Mouse (Mus musculus): Measurements from ENCODE around the gene Lgals4. TPM values are rescaled to one million over a fixed set of nuclear protein-coding genes. Genes with fewer than 3 reads are reported as not detected.
A peak's percentile ranks its signal among the peaks of the same experiment; 100 is the strongest.

Gene Lgals4
- 5.6 and 8.2 TPM in 2 replicates for polyA plus RNA-seq (2015; fragmentation: Nextera tagmentation; extraction: Ambion mirVana)

DNA sequence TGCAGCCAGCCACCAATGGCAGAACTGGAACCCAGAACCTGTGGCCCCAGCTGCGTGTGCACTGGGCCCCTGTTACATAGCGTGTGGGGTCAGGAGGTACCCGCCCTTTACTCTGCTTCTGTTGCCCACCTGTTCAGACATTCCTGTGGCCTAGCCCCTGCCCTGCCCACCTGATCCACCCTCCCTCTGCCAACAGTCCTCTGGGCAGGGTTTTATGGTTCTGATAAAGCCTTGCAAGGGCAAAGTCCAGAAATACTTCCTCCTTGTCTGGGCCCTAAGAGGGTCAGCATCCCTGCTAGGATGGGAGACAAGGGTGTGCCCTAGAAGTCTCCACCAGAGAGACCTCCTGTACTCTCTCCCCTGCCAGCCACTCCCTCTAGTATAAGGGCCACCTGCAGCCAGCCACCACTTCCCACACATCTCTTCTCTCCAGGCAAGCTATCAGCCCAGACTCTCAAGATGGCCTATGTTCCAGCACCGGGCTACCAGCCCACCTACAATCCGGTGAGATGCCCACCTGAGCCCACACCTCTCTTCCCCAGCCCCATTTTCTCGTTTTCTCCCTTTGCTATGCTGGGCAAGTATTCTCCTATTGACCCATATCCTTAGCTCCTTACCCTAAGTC lies at the start of gene Lgals4:
Gene Lgals4 (plus strand): TSS at position 132 of the 625 bp plus-strand sequence.
- Histone ChIP-seq H3K36me3 (replicated peaks) (0 out of 2 replicates have a peak, but pooled peaks cover 16% of the 10 kb centered on the region), H3K4me2 (no peak within 1 kb of the TSS), H3K4me3 (no peak within 1 kb of the TSS), H3K9me3 (no peaks in the 10 kb centered on the region), H3K27me3 (replicated peaks) (no peaks in the 10 kb centered on the region), H3K4me1 (no peaks in the 10 kb centered on the region), H3K9ac (no peak within 1 kb of the TSS), H3K27ac (no peak within 1 kb of the TSS)
- WGBS, result 80% methylated on average over 6 of the region's 6 CpGs
- no peak for ATAC-seq (replicated peaks)

DNA sequence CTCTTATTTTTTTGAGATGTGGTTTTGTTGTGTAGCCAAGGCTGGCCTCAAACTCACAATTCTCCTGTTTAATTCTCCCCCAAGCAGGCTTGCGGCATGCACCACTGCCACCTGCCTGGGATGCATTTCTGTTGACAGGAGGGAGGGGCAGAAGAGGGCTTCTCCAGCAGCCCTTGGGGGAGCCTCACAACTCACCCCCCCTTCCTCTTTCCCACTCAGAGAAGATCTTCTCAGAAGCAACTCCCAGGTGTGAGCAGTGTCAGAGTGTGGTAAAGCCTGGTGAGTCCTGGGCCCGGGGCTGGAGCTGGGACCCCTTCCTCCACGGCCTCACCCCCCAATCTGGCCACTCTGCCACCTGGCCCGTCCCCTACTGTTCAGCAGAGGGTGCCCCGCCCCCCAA lies 48.5 kb upstream of the Lgals4 start:
- Histone ChIP-seq H3K36me3 (replicated peaks) (peaks cover 4% of the 10 kb centered on the region; the same call in 1 of the 2 replicates), H3K4me3 (no peak overlapping the region), H3K27ac (no peak overlapping the region), H3K9ac (no peak overlapping the region), H3K9me3 (no peaks in the 10 kb centered on the region), H3K4me1 (peaks cover 3% of the 10 kb centered on the region; the same call in 1 of the 2 replicates), H3K4me2 (no peak overlapping the region), H3K27me3 (replicated peaks) (no peaks in the 10 kb centered on the region)
- ATAC-seq (replicated peaks), result no peak
- WGBS, result 82% methylated on average over 5 of the region's 5 CpGs

DNA sequence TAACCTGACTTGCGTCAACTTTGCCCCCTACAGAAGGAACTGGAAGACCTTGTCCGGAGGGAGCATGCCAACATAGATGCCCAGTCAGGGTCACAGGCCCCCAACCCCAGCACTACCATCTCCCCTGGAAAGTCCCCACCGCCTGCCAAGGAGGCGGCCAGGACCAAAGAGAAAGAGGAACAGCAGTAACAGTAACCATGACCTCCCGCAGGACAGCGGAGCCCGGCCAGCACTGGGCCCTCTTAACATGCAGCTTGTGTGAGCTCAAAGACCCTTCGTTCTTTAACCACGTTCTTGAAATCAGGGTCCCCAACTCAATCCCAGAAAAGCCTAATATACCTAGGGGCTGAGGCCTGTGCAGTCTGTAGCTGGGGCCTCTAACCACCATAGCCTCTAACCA lies 45.8 kb upstream of the Lgals4 start:
- Histone ChIP-seq H3K9ac (no peak overlapping the region), H3K27me3 (replicated peaks) (no peaks in the 10 kb centered on the region), H3K36me3 (replicated peaks) (peaks cover 3% of the 10 kb centered on the region; the same call in 1 of the 2 replicates), H3K4me3 (no peak overlapping the region), H3K9me3 (no peaks in the 10 kb centered on the region), H3K27ac (no peak overlapping the region), H3K4me2 (no peak overlapping the region), H3K4me1 (no peaks in the 10 kb centered on the region)
- 94% methylated on average over 9 of the region's 9 CpGs for WGBS
- ATAC-seq (replicated peaks), result no peak

DNA sequence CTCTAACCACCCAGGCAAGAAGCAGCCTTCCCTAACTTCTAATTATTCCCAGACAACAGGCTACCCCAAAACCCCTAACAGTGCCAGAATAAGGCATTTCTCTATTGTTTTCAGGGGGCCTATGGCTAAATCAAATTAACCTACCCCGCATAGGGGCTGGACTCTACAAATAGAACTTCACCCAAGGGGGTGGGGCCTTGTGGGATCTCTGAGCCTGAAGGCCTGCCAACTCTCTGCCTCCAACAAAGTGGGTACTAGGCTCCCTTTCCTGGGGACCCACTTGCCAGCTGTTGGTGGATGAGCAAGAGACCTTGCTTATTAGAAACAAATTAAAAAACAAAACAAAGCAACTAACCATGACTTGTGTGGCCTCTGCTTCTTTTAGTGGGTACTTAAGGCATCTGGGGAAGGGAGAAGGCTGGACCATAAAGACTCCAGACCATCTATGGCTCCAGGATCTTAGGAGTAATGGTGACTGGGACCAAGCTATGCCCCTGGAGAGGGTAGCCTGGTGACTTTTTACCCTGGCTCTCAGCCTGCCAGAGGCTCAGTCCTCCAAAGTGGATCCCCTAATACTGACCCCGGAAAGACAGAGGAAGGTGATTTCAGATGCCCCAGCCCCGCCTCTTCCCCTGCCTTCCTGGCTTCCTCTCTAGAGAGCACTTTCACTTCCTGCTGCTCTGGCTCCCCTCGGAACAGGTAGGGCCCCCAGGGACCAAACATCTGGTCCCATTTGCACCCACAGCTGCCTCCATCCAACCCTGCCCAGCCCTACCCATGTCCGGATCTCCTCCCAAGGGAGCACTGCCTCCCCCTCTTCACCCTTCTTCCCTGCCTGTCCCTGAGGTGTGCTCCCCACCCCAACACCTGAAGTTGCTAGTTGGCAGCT lies 45.1 kb upstream of the Lgals4 start, which contains the start of gene Rinl:
Gene Rinl (plus strand): TSS at position 663 of the 889 bp plus-strand sequence.
- H3K9ac ChIP-seq, result no peak within 1 kb of the TSS
- H3K4me2 ChIP-seq, result no peak within 1 kb of the TSS
- no peaks in the 10 kb centered on the region for H3K27me3 ChIP-seq (replicated peaks)
- H3K36me3 ChIP-seq (replicated peaks), result no peaks in the 10 kb centered on the region; the same call in 1 of the 2 replicates
- 69% methylated on average over 5 of the region's 5 CpGs for WGBS
- no peaks in the 10 kb centered on the region for H3K9me3 ChIP-seq
- no peak within 1 kb of the TSS for H3K27ac ChIP-seq
- H3K4me3 ChIP-seq, result no peak within 1 kb of the TSS
- no peaks in the 10 kb centered on the region for H3K4me1 ChIP-seq
- ATAC-seq (replicated peaks), result no peak

DNA sequence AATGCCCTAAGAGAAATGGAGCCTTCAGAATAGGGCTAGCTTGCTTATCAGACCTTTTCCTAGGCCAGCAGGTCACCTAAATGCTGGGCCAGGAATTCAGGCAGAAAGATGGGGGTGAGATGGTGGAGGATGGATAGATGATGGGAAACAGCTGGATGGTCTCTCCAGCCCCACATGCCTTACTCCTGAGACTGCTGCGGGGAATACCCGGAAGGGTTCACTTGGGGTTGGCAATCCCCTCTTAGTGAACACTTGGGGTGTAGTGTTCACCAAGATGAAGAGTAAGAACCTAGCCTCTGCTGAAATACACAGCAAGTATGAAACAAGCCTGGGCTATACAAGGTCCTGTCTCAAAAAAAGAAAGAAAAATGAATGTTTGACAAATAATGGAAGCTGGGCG lies 44.4 kb upstream of the Lgals4 start:
- H3K4me2 ChIP-seq, result no peak overlapping the region
- no peaks in the 10 kb centered on the region for H3K27me3 ChIP-seq (replicated peaks)
- ATAC-seq (replicated peaks), result no peak
- WGBS, result 85% methylated on average over 3 of the region's 3 CpGs
- H3K4me1 ChIP-seq, result no peaks in the 10 kb centered on the region
- H3K9me3 ChIP-seq, result no peaks in the 10 kb centered on the region
- no peak overlapping the region for H3K4me3 ChIP-seq
- no peak overlapping the region for H3K9ac ChIP-seq
- no peak overlapping the region for H3K27ac ChIP-seq
- H3K36me3 ChIP-seq (replicated peaks), result no peaks in the 10 kb centered on the region; the same call in 1 of the 2 replicates

DNA sequence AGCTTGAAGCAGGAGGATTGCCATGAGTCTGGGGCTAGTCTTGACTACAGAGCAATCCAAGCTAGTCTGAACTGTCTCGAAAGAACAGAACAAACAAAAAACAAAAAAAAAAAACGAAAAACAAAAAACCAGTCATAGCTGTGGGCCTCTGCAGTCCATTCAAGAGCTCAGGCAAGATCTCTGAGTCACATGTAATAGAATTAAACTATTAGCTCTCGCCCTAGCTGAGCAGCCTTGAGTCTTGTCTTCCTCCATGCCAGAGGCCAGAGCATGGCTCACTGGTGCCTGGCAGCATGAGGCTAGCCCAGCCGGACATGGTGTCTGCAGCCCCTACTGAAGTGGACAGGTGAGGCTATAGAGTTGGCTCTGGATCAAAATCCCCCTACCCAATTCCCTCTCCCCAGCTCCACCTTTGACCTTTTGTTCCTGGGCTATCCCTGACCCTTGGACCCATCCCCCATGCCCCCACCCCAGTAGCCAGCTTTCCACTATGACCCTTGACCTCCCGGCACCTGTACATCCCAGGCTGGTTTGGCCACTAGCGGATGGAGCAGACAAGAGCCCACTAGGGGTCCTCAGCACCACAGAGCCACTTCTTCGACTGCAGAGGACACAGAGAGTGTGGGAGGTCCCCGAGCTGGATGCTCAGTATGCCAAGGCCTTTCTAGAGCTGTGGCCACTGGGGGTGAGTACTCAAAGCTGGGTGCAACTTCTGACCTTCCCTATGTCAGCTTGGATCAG lies 43.4 kb upstream of the Lgals4 start:
- WGBS, result 45% methylated on average over 8 of the region's 8 CpGs
- no peaks in the 10 kb centered on the region for H3K9me3 ChIP-seq
- ATAC-seq (replicated peaks), result no peak
- H3K27me3 ChIP-seq (replicated peaks), result no peaks in the 10 kb centered on the region
- no peak overlapping the region for H3K4me2 ChIP-seq
- no peaks in the 10 kb centered on the region; the same call in 1 of the 2 replicates for H3K36me3 ChIP-seq (replicated peaks)
- H3K4me3 ChIP-seq, result no peak overlapping the region
- no peak overlapping the region for H3K9ac ChIP-seq
- no peaks in the 10 kb centered on the region for H3K4me1 ChIP-seq
- H3K27ac ChIP-seq, result no peak overlapping the region

DNA sequence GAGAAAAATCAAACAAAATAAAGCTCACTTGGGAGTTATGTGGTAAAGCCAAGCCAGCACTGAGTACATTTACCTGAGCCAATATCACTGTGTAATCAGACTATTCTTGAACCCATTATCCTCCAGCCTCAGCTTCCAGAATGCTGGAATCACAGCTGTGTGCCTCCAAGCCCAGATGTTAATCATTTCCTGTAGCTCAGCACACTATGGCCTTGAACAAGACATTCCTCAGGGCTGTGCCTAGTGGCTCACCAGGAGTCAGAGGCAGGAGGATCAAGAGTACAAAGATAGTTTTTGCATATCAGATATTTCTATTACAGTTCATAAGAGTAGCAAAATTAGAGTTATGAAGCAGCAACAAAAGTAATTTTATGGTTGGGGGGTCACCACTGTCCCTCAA lies 41.9 kb upstream of the Lgals4 start:
- Histone ChIP-seq H3K36me3 (replicated peaks) (no peaks in the 10 kb centered on the region; the same call in 1 of the 2 replicates), H3K9me3 (no peaks in the 10 kb centered on the region), H3K4me2 (no peak overlapping the region), H3K9ac (no peak overlapping the region), H3K4me3 (no peak overlapping the region), H3K4me1 (peaks cover 4% of the 10 kb centered on the region; the same call in 1 of the 2 replicates), H3K27ac (no peak overlapping the region), H3K27me3 (replicated peaks) (no peaks in the 10 kb centered on the region)
- ATAC-seq (replicated peaks), result no peak

DNA sequence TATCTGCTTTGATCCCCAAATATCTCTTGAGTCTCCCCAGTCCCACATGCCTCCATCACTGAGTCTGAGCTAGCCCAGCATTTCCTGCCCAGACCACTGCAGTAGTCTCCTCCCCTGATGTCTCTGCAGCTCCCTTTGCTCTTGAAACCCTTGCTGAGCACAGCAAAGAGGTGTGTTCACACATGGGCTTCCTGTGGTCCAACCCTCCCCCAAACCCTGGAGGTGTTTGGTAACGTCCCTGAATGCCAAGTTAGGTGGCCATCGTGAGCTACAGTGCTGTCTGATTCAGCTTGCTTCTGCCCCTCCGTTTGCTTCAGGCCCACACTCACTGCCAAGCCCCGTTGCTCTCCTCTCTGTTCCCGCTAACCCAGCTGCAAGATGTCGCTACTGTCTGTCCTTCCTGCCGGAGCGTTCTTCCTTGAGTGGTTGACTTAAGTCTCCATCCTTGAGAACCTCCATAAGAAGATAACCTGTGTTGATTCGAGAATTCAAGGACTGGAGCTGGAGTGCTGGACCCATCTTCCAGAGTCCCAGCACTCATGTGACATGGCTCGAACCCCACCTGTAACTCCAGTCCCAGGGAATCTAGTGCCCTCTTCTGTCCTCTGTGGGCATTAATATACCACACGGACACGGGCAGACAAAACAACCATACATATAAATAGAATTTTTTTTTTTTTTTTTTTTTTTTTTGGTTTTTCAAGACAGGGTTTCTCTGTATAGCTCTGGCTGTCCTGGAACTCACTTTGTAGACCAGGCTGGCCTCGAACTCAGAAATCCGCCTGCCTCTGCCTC lies 41.1 kb upstream of the Lgals4 start:
- Histone ChIP-seq H3K4me3 (no peak overlapping the region), H3K9me3 (no peaks in the 10 kb centered on the region), H3K27me3 (replicated peaks) (no peaks in the 10 kb centered on the region), H3K4me2 (no peak overlapping the region), H3K4me1 (peaks cover 8% of the 10 kb centered on the region; the same call in 1 of the 2 replicates), H3K27ac (no peak overlapping the region), H3K36me3 (replicated peaks) (no peaks in the 10 kb centered on the region; the same call in 1 of the 2 replicates), H3K9ac (no peak overlapping the region)
- ATAC-seq (replicated peaks), result no peak
- WGBS, result 88% methylated on average over 13 of the region's 14 CpGs

DNA sequence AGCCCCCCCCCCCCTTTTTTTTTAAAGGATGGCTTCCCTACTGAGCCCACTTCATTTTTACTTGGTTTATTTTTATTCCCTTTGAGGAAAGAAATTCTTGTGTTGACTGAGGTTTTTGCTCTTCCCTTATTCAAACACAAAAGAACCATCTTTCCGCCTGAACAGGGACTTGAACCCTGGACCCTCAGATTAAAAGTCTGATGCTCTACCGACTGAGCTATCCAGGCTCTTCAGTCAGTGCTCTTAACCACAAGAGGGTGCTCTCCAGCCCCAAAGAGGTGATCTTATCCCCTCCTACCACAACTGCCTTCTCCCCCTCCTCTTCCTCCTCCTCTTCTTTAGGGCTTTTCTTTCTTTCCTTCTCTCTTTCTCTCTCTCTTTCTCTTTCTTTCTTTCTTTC lies 39.8 kb upstream of the Lgals4 start:
- H3K4me3 ChIP-seq, result no peak overlapping the region
- H3K27ac ChIP-seq, result no peak overlapping the region
- no peaks in the 10 kb centered on the region for H3K36me3 ChIP-seq (replicated peaks)
- no peaks in the 10 kb centered on the region for H3K27me3 ChIP-seq (replicated peaks)
- H3K9me3 ChIP-seq, result no peaks in the 10 kb centered on the region
- H3K4me2 ChIP-seq, result no peak overlapping the region
- H3K9ac ChIP-seq, result no peak overlapping the region
- peaks cover 8% of the 10 kb centered on the region; the same call in 1 of the 2 replicates for H3K4me1 ChIP-seq
- 48% methylated on average over 2 of the region's 2 CpGs for WGBS
- no peak for ATAC-seq (replicated peaks)

DNA sequence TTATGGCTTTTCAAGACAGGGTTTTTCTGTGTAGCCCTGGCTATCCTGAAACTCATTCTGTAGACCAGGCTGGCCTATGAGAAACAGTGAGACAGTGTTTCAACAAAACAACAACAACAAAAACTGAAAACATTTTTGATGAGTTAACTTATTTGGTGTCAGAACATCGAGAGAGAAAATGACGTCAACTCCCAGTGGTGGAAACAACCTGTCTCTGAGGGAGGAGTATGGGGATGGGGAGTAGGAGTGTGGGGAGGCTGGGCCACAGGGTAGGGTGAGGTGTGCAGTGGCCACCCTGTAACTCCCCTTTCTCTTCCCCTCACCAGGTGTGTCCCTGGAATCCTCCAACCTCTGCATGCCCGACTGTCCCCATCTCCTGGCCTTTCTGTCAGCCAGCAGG lies 39.2 kb upstream of the Lgals4 start:
- Histone ChIP-seq H3K27me3 (replicated peaks) (no peaks in the 10 kb centered on the region), H3K27ac (no peak overlapping the region), H3K4me3 (no peak overlapping the region), H3K9ac (no peak overlapping the region), H3K9me3 (no peaks in the 10 kb centered on the region), H3K36me3 (replicated peaks) (no peaks in the 10 kb centered on the region), H3K4me1 (peaks cover 8% of the 10 kb centered on the region; the same call in 1 of the 2 replicates), H3K4me2 (no peak overlapping the region)
- WGBS, result 76% methylated on average over 3 of the region's 3 CpGs
- ATAC-seq (replicated peaks), result no peak

DNA sequence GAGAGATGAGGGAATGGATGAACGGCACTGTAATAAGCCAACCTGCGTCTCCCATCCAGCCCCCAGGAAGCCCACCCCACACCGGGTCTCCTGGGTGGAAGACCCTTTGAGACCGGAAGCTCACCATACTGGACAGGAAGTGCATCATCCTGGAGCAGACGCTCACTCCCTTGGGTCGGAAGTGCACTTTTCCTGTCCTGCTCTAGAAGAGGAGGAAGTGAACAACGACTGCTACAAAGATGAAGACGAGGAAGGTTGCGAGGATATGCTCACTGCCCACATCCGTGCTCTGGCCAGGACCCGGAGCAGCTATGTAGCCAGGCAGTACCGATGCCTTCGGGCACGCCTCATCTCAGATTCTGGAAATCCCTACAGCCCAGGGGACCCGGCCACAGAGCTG lies 37.8 kb upstream of the Lgals4 start:
- Histone ChIP-seq H3K27me3 (replicated peaks) (no peaks in the 10 kb centered on the region), H3K9me3 (no peaks in the 10 kb centered on the region), H3K4me2 (0 out of 2 replicates have a peak overlapping the region, but pooled peaks have one; percentile 46), H3K4me1 (peaks cover 8% of the 10 kb centered on the region; the same call in 1 of the 2 replicates), H3K9ac (no peak overlapping the region), H3K27ac (no peak overlapping the region), H3K4me3 (no peak overlapping the region), H3K36me3 (replicated peaks) (no peaks in the 10 kb centered on the region)
- 84% methylated on average over 15 of the region's 15 CpGs for WGBS
- ATAC-seq (replicated peaks), result no peak

All from midbrain, embryonic 15.5 days (tissue).